Mouse (Mus musculus) layer of hippocampus, adult 2 months (tissue): ENCODE results near the gene Trim38. TPM values are rescaled to one million over a fixed set of nuclear protein-coding genes. Genes with fewer than 3 reads are reported as not detected.
"Not testable (repeated sequence)": the region's sequence is repeated elsewhere in the genome, so short reads cannot be mapped to it uniquely, and the experiment has no call there.

Experiments
- DNase-seq, 2 experiments: peaks; one replicate each; pipeline ENCODE4 v3.0.0; 2022; ENCODE audit warnings: low spot score in 2 of 2
- H3K27ac ChIP-seq: fragments of 200-600 bp; 2 replicates; pipeline ENCODE4 v1.8.1; 2022
- H3K4me3 ChIP-seq: fragments of 200-600 bp; 2 replicates; pipeline ENCODE4 v1.8.1; 2022; ENCODE audit warnings: mild to moderate bottlenecking
- CTCF ChIP-seq: fragments of 200-600 bp; conservative IDR thresholded peaks from 2 replicates; pipeline ENCODE4 v1.8.1; 2022; ENCODE audit warnings: antibody characterized with exemption, mild to moderate bottlenecking, moderate library complexity
- long read RNA-seq, 2 experiments: library from polyadenylated mRNA; stranded (forward); transcript quantifications; one replicate each; pipeline ENCODE4 v2.0.0; 2021; ENCODE audit warnings: borderline mapping rate in 2 of 2
- total RNA-seq, 2 experiments: library from RNA; stranded (reverse); gene quantifications; 2 replicates each; pipeline ENCODE4 v1.2.3; 2021

The Trim38 gene
- total RNA-seq: not detected
- long read RNA-seq, experiment 1: 0 reads
- long read RNA-seq, experiment 2: 0 reads

DNA sequence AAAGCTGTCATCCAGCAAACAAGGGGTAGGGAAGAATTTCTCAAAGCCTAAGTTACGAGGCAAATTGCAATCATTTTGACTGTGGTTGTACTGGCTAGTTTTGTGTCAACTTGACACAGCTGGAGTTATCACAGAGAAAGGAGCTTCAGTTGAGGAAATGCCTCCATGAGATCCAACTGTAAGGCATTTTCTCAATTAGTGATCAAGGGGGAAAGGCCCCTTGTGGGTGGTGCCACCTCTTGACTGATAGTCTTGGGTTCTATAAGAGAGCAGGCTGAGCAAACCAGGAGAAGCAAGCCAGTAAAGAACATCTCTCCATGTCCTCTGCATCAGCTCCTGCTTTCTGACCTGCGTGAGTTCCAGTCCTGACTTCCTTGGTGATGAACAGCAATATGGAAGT lies at the start of gene Trim38:
Gene Trim38 (plus strand): TSS at position 301 of the 400 bp plus-strand sequence.
- not testable (repeated sequence) for H3K4me3 ChIP-seq, DNase-seq, H3K27ac ChIP-seq

DNA sequence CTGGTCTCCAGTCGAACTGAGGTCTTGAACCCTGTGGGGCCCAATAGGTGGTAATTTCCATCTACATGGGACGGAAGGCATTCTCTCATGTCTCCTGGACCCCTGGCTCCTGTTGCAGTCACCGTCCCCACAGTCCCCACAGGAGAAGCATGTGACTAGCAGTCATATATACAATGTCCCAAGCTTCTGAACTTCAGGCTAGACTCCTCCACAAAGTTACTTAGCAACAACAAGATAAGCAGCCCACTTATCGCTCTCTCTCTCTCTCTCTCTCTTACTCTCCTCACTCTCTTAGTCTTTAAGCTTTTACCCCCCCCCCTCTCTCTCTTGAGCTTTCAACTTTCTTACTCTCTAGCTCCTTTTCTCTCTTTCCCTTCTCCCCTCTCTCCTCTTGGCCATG lies 45.5 kb upstream of the Trim38 start:
- H3K27ac ChIP-seq: no peak overlapping the region
- TF ChIP-seq CTCF: no peak
- no peak overlapping the region for H3K4me3 ChIP-seq
- DNase-seq: no peak

DNA sequence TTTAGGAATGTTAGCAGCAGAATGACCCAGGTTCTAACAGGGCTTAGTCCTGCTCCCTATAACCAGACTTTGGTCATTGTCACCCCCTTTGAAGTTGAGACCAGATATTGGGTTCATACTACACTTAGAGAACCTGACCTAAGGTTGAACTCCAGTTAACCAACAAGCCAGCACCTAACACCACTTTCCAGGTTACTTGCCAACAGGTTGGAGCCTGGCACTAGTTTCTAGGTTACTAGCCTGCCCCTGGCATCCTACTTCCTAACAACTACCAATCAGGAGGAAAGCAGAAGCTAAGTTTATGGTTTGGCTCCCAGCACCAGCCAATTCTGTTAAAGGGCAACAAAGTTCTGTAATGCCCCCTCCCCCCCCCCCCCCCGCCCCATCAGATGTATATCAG lies 44.5 kb upstream of the Trim38 start:
- Histone ChIP-seq H3K27ac (no peak overlapping the region), H3K4me3 (no peak overlapping the region)
- no peak for TF ChIP-seq CTCF
- DNase-seq: no peak

DNA sequence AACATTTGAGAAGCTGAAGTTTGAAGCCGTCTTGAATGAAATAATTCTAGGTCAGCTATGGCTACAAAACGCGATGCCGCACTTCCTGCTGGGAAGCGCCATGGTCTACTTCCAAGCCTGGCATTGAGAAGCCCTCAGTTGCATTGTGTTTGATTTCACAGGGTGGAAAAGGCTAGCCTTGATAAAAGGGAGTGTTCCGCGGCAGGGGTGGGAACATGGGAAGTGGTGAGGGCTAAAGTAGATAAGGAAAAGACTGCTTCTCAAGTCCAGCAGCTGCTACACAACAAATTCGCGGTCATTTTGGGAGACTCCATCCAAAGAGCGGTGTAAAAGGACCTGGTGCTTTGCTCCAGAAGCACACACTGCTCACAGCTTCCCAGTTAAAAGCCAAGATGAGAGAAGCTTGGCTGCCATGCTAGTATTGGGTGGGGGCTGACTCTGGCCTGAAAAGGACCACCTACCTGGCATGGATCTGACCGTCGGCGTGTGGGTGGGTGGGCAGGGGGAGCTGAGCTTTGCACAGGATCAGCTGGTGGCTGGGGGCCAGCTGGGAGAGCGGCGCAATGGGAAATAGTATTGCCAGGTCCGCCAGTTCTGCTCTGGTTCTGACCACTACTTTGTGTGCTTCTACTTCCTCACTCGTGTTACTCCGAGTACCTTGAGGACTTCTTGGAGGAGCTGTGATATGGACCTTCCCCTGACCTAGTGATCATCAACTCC lies 41.1 kb upstream of the Trim38 start:
- no peak for TF ChIP-seq CTCF
- H3K4me3 ChIP-seq: no peak overlapping the region

DNA sequence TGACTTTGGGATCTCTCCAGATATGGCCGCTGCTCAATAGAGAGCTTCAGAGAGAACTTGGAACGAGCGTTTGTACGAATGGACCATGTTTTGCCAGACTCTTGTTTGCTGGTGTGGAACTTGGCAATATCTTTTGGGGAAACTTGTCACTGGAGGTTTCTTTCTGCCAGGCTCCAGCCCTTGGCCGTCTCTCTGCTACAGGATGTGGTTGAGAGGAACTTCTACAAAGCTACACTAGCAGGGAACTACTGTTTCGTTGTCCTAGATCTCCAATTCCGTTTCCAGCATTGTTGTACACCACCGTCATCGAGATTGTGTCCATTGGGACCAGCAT lies 40.6 kb upstream of the Trim38 start:
- TF ChIP-seq CTCF: no peak
- Histone ChIP-seq H3K4me3 (no peak overlapping the region), H3K27ac (no peak overlapping the region; the same call in 1 of the 2 replicates)
- DNase-seq: no peak

More for the DNA sequence above, 41.1 kb upstream of the Trim38 start:
- DNase-seq: no peak
- peak overlapping the region; percentile 14; the same call in 1 of the 2 replicates for H3K27ac ChIP-seq

DNA sequence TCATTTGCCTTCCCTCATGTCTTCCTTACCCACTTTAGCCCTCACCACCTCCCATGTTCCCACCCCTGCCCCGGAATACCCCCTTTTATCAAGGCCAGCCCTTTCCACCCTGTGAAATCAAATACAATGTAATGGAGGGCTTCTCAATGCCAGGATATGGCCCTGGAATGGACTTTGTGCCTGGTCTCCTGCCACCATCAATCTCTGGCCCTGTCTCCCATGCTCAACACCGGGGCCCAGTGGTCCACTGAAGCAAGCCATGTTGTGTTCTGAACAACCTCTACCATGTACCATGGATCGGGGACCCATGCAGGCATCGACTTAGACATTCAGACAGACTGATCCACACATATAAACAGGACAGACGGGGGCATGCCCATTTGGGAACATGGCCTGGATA lies 40.0 kb upstream of the Trim38 start:
- TF ChIP-seq CTCF: no peak
- no peak for DNase-seq
- H3K4me3 ChIP-seq: no peak overlapping the region
- no peak overlapping the region for H3K27ac ChIP-seq

DNA sequence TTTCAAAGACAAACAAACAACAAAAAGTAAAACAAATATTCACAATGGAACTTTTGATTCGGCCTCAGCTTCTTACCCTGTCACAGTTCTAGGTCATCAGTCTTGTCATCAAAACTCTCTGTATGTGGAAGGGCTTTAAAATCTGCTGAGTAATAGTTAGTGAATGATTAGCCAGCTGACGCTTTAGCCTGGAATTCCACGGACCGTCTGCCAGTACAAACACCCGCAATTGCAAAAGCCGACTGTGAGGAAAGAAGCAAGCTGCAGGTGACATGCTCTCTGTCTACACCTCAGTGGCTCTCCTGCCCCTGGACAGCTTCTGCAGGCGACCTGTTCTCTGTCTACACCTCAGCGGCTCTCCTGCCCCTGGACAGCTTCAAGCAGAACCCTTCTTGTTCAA lies 39.2 kb upstream of the Trim38 start:
- TF ChIP-seq CTCF: no peak
- no peak for DNase-seq
- Histone ChIP-seq H3K27ac (no peak overlapping the region), H3K4me3 (no peak overlapping the region)

DNA sequence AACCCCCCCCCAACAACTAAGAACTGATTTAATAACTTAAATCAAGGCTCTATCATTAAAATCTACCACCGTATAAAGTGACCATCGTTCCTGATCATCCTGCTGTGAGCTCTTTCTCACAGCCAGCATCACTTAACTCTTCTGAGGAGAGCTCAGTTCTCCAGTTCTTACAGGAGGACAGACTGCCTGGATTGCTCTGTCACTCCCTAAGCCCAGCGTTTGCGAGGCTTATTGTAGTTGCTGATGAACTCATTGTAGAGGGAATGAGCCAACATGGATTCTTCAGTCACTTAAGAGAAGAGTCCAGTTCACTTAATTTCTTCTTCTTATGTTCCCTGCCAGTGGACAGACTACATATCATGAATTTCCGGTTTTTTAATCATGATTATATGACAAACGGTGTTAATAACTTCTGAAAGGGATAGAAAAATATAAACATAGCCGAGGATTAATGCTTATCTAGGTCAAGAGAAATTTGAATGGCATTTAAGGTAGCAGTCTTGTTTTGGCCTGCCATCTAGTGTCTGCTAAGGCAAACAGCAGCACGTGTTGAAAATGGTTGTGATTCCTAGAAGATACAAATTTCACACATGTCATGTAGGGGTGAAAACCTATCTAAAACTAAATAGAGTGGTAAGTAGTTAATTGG lies 37.4 kb upstream of the Trim38 start:
- TF ChIP-seq CTCF: peak; percentile 92
- no peak for DNase-seq

DNA sequence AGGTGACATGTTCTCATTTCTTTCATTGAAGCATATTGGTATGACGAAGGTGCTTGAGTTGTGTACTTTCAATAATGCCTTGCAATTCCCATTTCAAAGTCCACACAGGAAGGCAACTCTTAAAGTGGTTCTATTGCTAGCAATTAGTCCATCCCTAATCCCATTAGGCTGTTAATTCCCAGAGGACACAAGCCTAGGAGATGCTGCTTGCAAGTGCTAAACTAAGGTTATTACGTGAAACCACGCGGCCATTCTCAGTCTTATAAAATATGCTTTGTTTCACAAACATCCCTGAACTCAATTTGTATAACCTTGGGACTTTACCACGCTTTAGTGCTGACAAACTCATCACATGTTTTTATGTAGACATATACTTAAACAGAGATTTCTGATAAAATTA lies 32.6 kb upstream of the Trim38 start:
- DNase-seq: no peak
- no peak for TF ChIP-seq CTCF
- H3K27ac ChIP-seq: no peak overlapping the region
- H3K4me3 ChIP-seq: no peak overlapping the region

More for the DNA sequence above, 37.4 kb upstream of the Trim38 start:
- no peak overlapping the region for H3K27ac ChIP-seq
- no peak overlapping the region for H3K4me3 ChIP-seq

DNA sequence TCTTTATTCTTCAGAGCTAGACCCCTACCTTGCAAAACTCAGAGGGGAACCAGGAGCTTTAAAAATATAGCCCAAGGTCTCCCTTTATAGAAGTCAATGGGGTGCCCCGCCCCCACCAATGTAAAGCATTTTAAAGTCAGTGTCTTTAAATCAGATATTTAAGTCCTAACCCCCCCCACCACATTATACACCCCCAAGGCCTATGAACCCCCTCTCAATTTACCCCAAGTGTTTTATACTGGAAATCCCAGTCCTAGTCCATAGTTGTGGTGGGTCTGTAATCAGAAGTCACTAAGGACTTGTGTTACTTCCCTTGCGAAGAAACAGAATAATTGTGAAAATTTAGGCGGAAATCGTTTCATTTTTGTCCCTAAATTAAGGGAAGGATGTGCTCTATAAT lies 31.7 kb upstream of the Trim38 start:
- peak overlapping the region; percentile 95 for H3K27ac ChIP-seq
- peak overlapping the region; percentile 87 for H3K4me3 ChIP-seq
- no peak for TF ChIP-seq CTCF
- DNase-seq: no peak

DNA sequence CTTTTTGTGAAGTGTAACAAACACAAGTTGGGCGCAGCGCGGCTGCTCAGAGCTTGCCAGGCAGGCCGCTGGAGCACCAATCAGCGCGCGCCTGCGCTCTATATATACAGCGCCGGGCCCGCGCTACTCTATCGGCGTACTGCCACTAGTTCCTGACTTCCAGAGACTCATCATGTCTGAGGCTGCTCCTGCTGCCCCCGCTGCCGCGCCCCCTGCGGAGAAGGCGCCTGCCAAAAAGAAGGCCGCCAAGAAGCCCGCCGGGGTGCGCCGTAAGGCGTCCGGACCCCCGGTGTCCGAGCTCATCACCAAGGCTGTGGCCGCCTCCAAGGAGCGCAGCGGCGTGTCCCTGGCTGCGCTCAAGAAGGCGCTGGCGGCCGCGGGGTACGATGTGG lies 31.0 kb upstream of the Trim38 start, which contains the start of gene Hist1h1c:
Gene Hist1h1c (plus strand): TSS at position 132 of the 392 bp plus-strand sequence.
- Histone ChIP-seq H3K4me3 (peak within 1 kb of the TSS; percentile 87), H3K27ac (peak within 1 kb of the TSS; percentile 95)
- TF ChIP-seq CTCF: no peak
- DNase-seq: peak; percentile 80 to 84

DNA sequence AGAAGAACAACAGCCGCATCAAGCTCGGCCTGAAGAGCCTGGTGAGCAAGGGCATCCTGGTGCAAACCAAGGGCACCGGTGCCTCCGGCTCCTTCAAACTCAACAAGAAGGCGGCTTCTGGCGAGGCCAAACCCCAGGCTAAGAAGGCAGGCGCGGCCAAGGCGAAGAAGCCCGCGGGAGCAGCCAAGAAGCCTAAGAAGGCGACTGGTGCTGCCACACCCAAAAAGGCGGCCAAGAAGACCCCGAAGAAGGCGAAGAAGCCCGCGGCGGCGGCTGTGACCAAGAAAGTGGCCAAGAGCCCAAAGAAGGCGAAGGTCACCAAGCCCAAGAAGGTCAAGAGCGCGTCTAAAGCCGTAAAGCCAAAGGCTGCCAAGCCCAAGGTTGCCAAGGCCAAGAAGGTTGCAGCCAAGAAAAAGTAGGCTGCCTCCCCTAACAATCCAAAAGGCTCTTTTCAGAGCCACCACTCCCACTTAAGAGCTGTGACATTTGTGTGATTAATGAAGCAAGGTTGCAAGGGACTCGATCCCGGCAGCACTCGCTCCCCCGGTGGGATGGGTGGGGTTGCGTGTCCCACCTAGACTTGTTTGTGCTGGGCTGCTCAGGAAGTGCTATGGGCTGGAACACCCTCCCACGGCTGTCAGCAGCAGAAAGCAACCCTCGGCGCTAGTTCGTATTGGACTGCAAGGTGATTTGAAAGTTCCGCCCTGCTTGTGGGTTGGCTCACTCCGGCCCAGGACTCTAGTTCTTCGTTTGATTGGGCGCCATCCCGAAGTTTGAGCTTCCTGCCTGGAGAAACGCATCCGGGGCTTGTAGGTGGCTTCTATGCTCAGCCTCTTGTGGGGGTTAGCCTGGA lies 30.4 kb upstream of the Trim38 start:
- DNase-seq: peak; percentile 90 to 98
- TF ChIP-seq CTCF: no peak
- peak overlapping the region; percentile 95 for H3K27ac ChIP-seq

DNA sequence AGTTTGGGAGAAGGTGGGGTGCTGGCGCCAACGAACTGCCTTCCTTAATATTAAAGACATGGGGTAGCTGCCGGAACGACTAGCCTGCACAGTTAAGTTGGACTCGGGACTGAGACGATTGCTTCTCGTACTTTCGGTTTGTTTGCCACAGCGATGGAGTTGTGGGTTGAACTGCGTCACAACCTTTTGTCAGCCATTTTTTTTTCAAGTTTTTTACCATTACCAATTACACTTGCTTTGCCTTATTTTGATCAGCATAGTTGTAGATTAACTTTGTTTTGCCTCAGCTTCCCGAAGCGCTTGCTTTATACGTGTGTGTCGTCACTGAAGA lies 29.8 kb upstream of the Trim38 start:
- Histone ChIP-seq H3K4me3 (peak overlapping the region; percentile 87), H3K27ac (peak overlapping the region; percentile 95)
- no peak for DNase-seq
- TF ChIP-seq CTCF: no peak

More for the DNA sequence above, 30.4 kb upstream of the Trim38 start:
- H3K4me3 ChIP-seq: peak overlapping the region; percentile 87
